Mouse (Mus musculus) large intestine, adult 2 months (tissue): ENCODE measurements around the gene Acad9. TPM values are rescaled to one million over a fixed set of nuclear protein-coding genes. Genes with fewer than 3 reads are reported as not detected.

Experiments
- DNase-seq: peaks from one replicate; pipeline ENCODE4 v3.0.0-alpha.2; 2012; ENCODE audit warnings: low read depth, low spot score
- WGBS: fragments of 180-500 bp; shearing (Covaris S2); methylation state at CpG from one replicate; pipeline ENCODE4 v1.1.7; 2018; 5-methylcytosine and 5-hydroxymethylcytosine counted together
- polyA plus RNA-seq: library from polyadenylated mRNA; depleted of rRNA; stranded (reverse); fragments of >200 nt; gene quantifications from 2 replicates; pipeline ENCODE4 v1.2.3, GENCODE M21; 2012; rRNA removed

The Acad9 gene
- polyA plus RNA-seq, result 16.7 and 19.4 TPM in 2 replicates

DNA sequence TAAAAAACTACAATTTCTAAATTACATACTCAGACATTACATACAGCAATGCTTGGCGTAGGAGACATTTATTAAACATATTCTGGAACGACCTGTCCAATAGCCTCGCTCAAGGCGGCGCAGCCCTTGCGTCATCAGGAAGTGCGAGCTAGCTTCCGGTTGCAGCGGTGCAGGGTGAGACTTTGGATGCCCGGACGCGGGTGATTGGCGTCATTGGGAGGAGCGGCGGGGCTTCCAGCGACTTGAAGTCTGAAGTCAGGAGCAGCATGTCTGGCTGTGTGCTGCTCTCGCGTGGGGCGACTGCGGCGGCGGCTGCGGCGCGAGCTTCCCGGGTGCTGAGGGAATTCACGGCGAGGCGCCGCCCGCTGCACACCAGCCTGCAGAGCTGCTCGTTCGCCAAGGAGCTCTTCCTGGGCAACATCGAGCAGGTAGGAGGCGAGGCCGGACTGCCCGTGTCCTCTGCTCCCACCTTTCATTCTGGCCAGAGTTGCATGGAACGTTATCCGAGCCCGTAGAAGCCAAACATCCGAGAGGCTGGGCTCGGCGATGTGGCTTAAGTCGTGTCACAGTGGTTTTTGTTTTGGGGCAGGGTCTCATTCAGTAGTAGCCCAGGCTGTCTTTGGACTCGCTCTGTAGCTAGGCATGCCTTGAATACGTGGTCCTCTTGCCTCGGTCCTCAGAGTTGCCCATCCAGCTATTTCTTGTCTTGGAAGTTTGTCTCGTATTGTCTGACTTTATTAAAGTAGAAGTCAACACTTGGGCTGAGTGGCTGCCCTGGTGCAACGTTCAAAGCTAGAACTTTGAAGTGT lies at the start of gene Acad9:
TSS of gene Acad9 (plus strand) at position 137 of the 809 bp plus-strand sequence.
- under 1% methylated on average over 49 of the region's 49 CpGs for WGBS
- peak; percentile 97 for DNase-seq

DNA sequence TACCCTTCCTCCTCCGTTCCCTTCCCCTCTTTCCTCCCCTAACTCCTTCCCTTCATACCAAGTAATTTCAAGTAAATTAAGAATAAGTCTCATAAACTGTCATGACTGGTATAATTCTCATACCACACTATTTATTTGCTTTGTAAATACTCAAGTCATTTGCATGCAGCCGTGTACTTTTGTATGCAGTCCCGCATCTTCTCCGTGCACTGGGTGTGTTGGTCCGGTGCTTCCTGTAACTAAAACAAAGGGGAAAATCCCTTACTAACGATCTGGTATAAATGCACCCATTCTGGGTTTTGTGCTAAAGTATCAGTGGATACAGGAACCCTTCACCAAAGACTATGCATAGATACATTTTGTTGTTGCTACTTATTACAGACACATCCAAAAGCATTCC lies 40.0 kb upstream of the Acad9 start:
- no peak for DNase-seq
- 53% methylated on average over 6 of the region's 6 CpGs for WGBS

DNA sequence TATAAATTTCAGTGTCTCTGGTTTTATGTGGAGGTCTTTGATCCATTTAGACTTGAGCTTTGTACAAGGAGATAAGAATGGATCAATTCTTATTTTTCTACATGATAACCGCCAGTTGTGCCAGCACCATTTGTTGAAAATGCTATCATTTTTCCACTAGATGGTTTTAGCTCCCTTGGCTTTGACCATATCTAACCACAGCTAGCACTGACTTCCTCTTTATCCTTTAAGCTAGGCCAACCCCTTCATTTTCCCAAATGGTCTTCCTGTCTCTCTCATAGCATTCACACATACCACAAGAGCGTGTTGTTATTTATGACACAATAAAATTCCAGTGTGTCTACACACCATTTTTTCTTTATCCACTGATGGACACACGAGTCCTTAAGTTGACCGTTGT lies 35.8 kb upstream of the Acad9 start:
- DNase-seq, result no peak
- WGBS, result 71% methylated on average over 4 of the region's 4 CpGs

- no peak for DNase-seq
- 59% methylated on average over 6 of the region's 6 CpGs for WGBS
These were observed 33.9 kb upstream of the Acad9 start for GRCm38 (mm10) chr3:36031740-36032510.

GRCm38 (mm10) chr3:36044520-36044919 lies 21.3 kb upstream of the Acad9 start:
- DNase-seq, result no peak

GRCm38 (mm10) chr3:36045086-36045485 lies 20.7 kb upstream of the Acad9 start:
- no peak for DNase-seq
- 70% methylated on average over 4 of the region's 4 CpGs for WGBS

- no peak for DNase-seq
- WGBS, result 60% methylated on average over 1 of the region's 1 CpGs
These were observed 16.7 kb upstream of the Acad9 start for GRCm38 (mm10) chr3:36049106-36049505.

- 90% methylated on average over 6 of the region's 6 CpGs for WGBS
- no peak for DNase-seq
These were observed 12.3 kb upstream of the Acad9 start, which contains the start of gene Ccdc144b for GRCm38 (mm10) chr3:36053447-36053846. Ccdc144b (minus strand) TSS chr3:36053547.

GRCm38 (mm10) chr3:36060096-36060850 lies 5.5 kb upstream of the Acad9 start:
- WGBS, result 32% methylated on average over 8 of the region's 8 CpGs
- DNase-seq, result peak; percentile 67

DNA sequence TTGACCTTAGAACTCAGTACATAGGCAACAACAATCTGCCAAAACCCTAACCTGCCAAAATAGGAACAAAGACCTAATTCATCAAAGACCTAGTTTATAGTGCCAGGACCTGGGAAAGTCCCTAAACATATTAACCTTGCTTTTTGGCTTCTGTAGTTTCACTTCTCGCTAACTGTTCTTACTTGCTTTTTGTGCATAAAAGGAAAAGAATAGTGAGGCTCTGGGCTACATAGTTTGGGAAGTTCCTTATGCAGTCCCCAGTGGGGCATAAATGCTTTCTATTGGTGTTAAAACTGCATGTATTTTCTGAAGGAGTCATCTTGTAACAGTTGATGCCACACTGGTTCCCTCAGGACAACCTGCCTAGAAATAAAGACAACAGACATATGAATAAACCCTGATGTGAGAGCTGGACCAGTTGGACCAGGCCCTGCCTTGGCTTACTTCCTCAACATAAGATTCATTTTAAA lies 1.2 kb upstream of the Acad9 start:
- no peak for DNase-seq
- WGBS, result 55% methylated on average over 1 of the region's 1 CpGs

DNA sequence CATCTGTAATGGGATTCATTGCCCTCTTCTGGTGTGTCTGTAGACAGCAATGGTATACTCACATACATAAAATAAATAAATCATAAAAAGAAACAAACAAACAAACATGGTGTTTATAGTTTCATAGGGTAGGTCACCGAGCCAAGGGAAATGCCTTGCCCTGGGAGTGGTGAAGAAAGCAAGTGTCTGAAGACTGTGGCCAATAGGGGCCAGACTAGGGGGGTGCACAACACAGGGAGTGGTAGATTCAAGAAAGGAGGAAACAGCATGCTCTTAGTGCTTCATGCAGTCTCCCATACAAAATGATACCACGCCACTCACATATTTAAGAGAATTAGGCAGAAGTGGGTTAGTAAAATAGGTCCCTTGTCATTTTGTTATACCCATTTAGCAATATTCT lies 613 bp upstream of the Acad9 start:
- no peak for DNase-seq
- WGBS, result 86% methylated on average over 2 of the region's 2 CpGs

GRCm38 (mm10) chr3:36067731-36068130 lies 2.0 kb downstream of the Acad9 start:
- 65% methylated on average over 6 of the region's 6 CpGs for WGBS
- DNase-seq, result no peak

DNA sequence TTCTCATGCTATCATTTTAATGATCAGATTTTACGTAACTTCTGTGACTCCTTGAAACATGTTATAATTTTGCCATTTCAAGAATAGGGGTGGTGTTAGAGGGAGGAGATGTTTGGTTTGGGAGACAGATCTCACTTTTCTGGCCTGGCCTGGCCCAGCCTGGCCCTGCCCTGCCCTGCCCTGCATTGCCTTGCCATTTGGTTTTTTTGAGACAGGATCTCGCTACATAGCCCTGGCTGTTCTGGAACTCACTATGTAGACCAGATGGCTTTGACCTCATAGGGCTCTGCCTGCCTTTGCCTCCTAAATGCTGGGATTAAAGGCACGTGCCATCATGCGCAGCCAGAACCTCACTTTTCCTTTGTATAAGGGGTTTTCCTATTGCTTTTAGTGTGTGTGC lies 4.7 kb downstream of the Acad9 start:
- no peak for DNase-seq
- 97% methylated on average over 4 of the region's 4 CpGs for WGBS

GRCm38 (mm10) chr3:36071047-36071446 lies 5.3 kb downstream of the Acad9 start:
- no peak for DNase-seq
- WGBS, result 83% methylated on average over 5 of the region's 5 CpGs

- no peak for DNase-seq
- WGBS, result 91% methylated on average over 6 of the region's 6 CpGs
These were observed 8.5 kb downstream of the Acad9 start for GRCm38 (mm10) chr3:36074231-36074630.

DNA sequence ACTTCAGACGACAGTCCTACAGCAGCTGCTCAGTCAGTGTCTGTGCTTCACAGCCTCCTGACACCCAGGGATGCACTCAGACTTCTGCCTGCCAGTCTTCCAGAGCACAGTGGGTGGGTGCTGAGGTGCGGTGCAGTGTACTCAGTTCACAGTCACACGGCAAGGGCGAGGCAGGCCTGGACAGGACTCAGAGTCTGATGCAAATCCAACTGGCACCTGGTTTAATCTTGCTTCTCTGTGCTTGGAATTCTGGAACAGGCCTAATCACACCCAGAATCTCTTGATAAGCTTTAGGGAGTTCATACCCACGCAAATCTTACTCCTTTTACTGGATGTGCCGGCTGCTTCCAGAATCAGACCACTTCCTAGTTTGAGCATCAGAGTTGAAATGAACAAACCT lies 9.7 kb downstream of the Acad9 start:
- WGBS, result 89% methylated on average over 6 of the region's 6 CpGs
- no peak for DNase-seq

DNA sequence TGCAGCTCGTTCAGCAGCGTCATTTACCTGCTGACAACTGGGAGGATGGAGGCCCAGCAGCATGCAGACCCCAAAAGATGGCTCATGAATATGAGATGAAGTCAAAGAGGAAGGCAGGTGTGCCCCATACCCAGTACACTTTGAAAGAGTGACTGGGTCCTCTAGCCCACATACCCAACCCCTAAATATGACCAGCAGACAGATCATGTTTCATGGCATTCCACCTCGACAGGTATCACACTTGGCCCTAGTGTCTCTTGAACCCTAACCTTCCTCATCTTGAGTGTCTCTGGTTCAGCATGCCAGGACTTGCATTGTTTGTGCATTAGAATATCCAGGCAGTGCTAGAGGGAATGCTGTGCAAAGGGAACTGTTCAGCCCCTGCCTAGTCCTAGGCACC lies 11.6 kb downstream of the Acad9 start:
- DNase-seq, result no peak
- 94% methylated on average over 3 of the region's 3 CpGs for WGBS

DNA sequence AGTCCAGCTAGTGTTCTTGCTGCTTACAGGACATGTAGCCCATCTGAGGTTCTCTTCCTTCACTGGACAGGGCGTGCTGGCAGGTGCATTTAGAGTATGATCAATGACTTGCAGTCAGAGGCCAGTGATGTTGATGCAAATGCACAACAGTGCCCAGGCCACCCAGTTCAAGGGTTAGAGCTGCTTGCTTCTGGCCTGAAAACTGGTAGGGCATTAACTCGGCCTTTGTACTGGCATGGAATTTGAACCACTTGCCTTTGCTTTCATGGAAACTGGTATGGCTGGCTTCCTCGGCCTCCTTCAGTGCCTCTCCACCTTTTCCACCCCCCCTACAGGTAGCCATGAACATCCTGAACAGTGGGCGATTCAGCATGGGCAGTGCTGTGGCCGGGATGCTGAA lies 14.1 kb downstream of the Acad9 start:
- no peak for DNase-seq
- WGBS, result 88% methylated on average over 5 of the region's 5 CpGs

DNA sequence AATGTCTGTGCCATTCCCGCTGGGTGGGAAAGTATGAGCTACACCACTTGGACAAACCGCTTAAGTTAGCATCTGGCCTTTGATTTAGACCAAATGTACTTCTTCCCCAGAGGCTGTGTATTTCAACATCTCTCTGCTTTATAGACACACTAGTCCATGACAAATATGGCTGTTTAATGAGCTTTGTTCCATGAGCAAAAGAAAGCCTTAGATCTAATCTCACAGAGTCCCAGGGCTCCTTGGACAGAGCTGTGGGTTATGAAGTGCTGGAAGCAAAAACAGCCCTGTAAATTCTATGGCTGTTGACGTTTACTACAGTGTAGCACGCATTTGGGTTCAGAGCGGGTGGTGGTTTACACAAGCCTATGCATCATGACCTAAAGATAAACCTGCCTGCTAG lies 15.0 kb downstream of the Acad9 start:
- WGBS, result 91% methylated on average over 5 of the region's 5 CpGs
- no peak for DNase-seq

- no peak for DNase-seq
- WGBS, result 96% methylated on average over 4 of the region's 4 CpGs
These were observed 17.1 kb downstream of the Acad9 start for GRCm38 (mm10) chr3:36082843-36083242.
